Mouse (Mus musculus) cerebellum, postnatal 25 days (tissue): ENCODE data around the gene Bex1.

Experiments used
- DNase-seq, 2 experiments: peaks; one replicate each; pipeline ENCODE4 v3.0.0; 2021; ENCODE audit warnings: mixed read lengths in 2 of 2

Bex1 gene

DNA sequence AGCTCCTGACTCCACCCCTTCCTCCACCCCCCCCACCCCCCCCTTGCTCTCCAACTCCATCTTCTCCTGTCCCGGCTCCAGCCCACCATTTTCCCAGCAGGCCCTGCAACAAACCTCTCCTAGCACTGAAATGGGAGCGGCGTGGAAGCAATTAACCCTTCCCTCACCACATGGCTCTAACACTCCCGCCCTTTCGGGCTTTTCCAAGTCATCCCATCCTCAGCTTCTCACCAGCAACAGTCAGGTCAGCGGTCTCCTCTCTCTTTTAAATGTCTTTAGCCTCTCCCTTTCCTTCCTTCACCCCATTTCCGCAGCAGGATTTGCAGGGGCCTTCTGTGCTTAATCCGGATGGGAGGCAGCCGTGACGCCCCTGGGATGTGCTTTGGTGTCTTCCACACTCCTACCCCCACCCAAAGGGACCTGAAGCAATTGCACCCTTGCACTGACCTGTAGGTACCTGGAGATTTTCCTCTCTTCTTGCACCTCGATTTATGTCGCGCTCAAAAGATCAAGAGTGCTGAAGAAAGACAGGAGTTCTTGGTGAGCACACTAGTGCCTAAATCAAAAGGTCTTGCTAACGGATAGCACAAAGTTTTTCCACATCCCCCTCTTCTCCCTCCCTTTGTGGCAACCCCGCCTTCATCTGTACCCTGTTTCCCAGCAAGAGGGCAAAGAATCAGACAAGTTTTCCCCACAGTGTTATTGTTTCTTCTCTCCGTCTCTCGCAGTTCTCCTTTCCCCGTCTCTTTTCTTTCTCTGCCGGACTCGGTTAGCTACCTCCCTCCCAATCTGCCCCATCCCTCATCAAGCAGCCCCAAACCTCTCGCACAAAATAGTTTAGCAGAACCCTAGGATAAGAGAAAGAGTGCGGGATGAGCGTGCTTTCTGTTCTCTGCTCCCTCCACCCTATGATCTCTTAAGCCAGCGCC, 43.9 kb downstream of the Bex1 start:
- DNase-seq, result peak; percentile 54 to 73

DNA sequence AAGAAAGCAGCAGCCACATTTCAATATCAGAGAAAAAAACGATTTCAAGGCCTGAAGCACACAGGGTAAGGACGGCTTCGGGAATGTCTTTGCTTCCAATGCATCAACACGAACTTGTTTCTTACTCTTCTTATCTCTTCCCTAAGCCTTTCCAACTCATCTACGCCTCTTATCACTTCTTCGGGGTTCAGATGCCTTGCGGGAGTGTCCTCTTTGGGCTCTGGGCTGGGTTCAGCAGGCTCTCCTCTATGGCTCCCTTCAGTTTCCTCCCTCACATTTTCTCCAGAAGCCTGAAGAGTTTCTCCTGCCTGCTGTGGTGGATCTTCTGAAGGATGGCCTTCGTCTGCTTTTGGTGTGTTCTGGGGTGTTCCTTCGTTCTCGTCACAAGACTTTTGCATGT, 44.7 kb downstream of the Bex1 start:
- DNase-seq, result peak in 1 of 2 experiments; percentile 6
